Mouse (Mus musculus): ENCODE results near the gene Gabbr2.

Gene Gabbr2

DNA sequence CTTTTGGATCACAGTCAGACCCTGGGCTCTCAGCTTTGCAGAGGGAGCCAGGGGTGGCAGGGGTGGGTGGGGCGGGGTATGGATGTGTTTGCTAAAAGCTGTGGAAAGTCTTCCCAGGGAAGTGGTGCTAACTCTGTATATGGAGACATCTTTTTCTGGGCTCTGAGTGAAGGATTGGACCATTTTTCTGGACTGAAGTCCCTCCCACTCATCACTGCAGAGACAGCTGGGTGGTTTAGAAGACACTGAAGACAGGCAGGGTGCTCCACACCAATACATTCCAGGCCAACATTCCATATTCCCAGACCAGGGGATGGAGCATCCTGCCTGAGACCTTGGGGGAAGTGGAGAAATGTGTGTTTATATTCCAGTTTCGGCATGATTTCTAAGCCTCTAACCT, 125.6 kb downstream of the Gabbr2 start:
- DNase-seq (ENCODE audit: low spot score in 2 of 2) = no peak

DNA sequence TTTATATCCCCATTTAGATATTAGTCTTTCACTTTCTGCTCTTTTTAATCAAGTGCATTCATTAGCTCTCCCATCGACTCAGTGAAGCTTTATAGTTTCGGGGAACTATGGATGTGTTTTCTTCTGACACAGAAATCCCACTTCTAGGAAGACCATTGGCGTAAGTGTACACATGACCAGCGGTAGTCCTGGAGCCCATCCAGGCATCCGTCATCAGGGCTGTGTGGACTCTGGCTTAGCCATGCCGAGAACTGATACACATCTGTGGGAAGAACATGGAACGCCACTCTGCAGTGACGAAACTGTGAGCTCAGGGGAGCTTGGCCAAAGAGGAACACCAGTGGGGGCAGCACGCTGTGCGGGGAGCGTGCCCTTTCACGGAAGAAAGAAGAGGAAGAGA, 128.0 kb downstream of the Gabbr2 start:
- DNase-seq (ENCODE audit: low spot score in 2 of 2) = no peak

DNA sequence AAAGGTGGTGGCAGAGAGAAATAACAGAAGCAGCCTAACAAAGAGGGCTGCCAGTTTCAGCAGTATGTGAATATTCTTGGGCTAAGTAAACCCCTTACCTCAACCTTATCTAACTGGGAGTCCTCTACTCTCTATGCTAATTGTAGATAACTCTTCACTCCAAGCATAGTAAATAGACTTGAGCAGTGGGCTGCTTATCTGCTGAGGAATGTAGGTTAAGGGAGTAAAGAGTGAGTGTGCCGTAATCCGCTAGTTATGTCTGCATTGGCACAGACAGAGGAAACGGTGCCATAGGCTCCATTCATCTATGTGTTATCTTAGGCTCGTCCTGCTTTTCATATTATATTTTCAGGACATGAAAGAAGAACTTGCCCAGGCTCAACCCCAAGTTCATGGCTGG, 129.0 kb downstream of the Gabbr2 start:
- no peak for DNase-seq (ENCODE audit: low spot score in 2 of 2)

DNA sequence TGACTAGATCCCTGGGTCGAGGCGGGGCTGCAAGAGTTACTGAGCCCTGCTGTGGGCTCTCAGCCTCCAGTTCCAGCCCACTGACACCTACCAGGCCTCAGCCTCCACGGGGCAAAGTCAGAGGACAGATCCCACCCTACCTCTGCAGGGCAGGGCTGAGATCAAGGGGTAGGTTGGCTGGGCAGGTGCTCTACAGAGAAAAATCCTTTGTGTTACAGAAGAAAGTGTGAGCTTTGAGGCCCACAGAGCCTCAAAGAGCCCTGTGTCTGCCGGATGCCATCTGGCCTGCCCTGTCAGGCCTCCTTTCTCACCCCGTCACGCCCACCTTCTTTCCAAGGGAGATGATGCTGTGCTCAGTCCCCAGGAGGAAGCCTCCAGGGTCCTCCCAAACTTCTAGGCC, 131.1 kb downstream of the Gabbr2 start:
- no peak for DNase-seq (ENCODE audit: low spot score in 2 of 2)

DNA sequence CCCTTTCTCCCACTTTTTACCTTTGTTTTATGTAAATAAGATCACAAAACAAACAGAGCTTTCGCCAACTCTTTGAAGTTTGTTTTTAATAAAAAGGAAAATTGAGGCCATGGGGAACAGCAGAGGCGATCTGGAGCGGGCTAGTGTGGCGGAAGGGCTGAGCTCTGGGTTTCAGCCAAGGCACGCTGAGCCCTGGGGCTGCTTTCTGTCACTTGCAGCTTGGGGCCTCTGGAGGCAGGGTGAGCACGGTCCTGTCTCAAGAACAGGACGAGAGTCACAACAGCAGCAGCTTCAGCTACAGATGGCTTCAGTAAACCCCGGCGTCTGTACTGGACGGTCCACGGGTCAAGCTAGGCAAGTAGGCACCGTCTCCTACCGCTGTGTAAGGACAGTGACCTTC, 132.8 kb downstream of the Gabbr2 start:
- no peak for DNase-seq (ENCODE audit: low spot score in 2 of 2)

DNA sequence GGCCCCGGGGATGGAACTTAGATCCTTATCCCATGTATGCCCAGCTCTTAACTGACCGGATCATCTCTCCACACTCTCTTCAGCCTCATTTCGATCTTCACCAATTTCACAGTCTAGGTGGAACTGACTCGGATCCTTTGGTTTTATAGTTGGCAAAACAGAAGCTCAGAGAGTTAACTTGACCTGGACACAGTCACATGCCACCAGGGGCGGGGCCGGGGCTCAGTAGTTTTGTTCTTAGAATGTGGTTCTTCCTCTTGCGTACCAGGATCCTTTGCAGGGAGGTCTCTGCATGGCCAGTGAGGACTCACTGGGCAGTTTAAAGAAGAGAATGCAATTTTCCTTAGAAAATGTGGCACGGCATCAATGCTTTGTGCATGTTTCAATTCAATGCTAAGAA, 135.5 kb downstream of the Gabbr2 start:
- no peak for DNase-seq (ENCODE audit: low spot score in 2 of 2)

DNA sequence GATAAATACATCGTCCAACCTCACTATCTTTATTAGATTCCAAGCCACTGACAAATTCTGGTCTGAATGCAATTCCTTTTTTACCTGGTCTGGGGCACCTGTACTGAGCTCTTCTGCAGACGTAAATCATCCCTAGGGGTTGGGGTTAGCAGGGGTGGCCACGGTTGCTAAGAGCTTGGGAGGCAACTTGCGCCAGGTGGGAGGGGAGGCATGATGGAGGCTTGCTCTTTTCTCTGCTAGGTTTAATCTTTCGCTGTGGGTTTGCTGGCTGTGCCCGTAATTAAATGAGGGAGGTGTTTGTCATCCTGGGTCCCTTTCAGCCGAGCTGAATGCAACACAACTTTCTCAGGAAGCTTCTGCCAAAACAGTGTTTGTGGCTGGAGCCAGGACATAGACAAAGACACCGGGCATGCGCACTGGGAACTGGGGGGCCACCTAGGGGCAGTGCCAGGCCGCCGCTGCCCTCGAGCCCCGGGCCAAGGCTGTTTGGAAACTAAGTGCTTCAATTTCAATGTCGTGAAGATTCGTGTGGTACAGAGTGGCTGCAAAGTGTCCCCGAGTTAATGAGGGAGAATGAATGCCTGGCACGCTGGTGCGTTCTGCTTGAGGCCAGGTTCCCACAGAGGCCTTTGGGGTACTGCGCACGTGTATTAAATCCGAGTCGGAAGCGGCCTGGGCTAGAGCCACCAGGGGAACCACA, 136.8 kb downstream of the Gabbr2 start:
- DNase-seq (ENCODE audit: low spot score in 2 of 2) = peak in 1 of 2 experiments; percentile 73

DNA sequence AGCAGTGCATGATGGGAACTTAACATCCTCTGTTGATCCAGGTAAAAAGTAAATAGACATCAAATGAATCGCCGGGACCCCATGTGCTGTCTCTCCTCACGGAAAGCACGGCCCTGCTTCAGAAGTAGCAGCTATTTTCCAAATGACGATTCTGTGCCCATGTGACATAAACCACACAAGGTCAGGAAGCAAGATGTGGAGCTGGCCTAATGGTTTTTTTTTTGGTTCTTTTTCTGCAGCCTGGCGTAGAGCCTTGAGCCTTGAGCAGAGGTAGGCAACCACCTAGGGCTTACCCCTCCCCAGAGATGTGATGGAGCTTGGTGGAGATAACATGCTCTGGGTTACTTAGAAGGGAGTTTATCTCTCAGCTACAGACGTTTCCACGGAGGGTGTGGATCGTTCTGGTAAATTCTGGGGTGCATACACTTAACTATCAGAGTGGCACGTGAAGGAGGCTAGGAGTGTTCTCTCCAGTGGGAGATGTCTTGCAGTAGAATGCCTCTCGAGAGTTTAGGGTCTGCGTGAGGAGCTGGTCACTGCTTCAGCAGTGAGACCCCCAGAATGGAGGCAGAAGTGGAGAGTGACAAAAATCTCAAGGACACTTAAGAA, 137.7 kb downstream of the Gabbr2 start:
- no peak for DNase-seq (ENCODE audit: low spot score in 2 of 2)

DNA sequence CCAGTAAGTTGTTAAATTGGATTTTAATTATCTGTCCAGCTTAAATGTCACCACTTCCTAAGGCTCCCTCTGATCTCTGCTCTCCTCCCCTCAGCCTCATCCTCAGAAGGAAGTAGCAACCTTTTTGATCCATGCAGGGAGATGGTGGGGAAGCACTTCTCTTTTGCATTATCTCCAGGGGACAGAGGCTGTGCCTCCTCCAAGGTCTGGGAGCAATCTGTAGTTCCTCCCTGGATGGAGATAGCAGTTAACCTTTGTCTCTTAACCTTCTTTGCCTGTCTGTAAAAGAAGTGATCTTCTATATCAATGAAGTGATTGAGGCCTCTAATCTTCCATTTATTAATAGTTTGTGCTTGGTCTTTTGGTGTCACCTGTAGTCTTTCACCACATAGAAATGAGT, 143.9 kb downstream of the Gabbr2 start:
- no peak for DNase-seq (ENCODE audit: low spot score in 2 of 2)

DNA sequence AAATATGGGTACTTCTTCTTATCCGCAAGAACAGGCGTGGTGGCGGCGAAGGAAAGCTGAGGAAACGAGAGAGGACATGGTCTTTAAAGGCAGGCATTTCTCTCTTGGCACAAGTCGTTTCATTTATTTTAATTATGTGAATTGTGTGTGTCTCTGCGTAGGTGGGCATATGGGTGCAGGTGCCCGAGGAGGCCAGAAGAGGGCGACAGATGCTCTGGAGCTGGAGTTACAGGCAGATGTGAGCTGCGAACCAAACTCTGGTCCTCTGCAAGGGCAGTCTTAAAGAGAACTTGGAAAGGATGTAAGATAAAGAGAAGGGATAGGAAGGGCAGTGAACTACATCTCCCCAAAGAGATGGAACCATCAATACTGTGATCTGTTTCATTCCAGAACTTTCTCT, 145.3 kb downstream of the Gabbr2 start:
- no peak for DNase-seq (ENCODE audit: low spot score in 2 of 2)

DNA sequence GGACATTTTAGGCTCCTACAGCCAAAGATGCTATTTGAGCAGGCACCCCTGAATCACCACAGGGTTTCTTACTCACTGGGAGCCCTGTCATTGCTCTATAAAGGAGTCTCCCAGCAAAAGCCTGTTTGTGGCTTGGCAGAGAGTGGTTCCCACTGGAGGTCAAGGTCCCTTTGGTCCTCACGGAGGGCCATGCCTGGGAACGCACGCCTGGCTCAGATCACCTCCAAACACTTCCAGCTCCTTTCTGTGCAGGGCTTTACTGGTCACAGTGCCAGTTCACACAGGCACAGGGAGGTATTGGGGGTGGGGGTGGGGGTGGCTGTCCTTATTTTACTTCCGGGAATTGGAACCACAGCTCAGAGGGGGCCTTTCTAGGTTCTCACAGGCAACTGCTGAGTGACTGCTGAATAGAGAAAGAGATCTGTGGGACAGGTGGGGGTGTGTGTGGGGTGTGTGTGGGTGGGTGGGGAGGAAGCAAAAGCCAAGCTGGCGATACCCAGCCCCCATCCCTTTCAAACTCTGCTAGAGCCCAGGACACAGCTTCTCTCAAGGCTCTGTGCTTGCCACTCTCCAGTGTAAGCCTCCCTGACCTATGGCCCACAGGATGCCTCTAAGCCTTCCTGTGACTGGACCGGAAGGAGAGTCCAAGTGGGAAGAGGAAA, 146.6 kb downstream of the Gabbr2 start:
- DNase-seq (ENCODE audit: low spot score in 2 of 2) = no peak

DNA sequence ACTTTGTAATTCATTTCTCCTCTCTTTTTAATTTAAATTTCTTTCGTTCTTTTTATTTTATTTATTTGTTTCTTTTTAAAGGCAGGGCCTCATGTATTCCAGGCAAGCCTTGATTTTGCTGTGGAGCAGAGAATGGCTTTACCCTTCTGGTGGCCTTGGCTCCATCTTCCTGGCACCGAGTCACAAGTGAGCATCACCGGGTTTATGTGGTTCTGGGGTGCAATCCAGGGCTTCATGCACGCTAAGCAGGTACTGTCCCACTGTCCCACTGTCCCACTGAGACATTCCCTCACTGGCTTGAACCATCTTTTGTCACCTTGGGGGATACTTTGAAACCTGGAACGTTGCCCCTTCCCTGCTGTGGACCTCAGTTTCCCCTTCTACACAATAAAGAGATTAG, 147.1 kb downstream of the Gabbr2 start:
- DNase-seq (ENCODE audit: low spot score in 2 of 2) = no peak

DNA sequence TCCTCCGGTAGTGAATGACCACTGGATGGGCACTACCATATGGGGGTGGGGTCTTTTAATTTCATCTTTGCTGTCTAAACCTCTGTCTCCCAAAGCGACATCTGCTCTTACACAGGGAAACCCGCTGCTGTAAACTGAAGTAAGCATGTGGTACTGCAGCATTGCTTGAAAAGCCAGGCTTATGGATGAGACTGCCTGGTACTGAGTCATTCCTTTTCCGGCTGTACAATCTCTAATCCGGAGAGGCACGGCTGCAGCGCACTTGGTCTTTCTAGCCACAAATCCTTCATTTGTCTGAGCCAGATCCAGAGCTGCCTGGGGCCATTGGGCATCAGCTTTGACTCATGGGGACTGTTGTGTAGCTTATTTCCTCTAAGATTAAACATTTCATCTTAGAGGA, 149.1 kb downstream of the Gabbr2 start:
- no peak for DNase-seq (ENCODE audit: low spot score in 2 of 2)

DNA sequence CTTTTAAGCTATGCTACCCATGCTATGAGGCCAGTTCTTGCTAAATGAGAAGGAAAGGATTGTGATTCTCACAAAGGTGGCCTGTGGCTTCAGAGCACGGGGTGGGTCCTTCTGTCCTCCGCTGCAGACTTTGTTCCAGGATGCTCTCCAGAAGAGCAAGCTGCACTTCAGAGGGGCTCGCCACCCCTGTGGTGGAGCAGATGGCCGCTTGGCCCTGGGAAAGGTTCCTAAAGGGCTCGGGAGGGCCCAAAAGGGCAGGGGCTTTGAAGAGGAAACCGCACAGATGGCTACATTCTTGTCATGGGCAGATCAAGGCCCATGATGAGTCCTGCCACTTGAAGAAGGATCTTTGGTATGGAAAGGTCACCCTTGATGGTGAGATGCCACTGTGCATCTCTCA, 151.5 kb downstream of the Gabbr2 start:
- no peak for DNase-seq (ENCODE audit: low spot score in 2 of 2)

DNA sequence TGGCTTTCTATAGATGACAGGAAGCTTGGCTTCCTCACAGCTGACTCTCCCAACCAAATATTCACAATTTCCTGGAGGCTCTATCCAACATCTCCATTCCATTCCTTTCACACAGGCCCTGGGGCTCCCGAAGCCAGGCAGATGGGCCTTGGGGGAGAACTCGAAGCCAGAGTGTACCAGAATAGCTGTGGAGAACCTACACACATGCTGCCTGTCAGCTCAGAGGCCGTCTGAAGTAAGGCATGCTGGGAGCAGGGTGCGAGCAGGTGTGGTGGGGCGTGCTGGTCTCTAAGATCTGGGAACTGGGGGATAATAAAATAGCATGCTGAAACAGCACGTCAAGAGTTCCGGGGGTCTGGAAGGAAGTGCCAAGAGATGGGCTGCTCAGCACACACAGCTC, 154.3 kb downstream of the Gabbr2 start:
- peak in 1 of 2 experiments; percentile 79 for DNase-seq (ENCODE audit: low spot score in 2 of 2)

DNA sequence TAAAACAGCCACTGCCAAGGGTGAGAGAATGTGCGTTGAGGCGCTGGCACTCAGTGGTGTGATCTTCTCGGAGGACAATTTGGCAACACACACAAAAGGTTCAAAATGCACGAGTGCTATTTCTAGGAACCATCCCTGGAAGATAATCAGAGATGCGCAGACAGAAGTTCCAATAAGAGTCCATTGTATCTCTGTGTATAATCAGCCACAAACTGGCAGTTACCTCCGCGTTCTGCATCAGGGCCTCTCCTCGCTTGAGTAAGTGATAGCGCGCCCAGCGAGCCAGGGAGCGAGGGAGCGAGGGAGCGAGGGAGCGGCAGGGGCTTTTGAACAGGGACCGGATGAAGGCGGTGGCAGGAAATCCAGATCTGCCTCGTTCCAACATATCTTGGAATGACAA, 155.6 kb downstream of the Gabbr2 start:
- no peak for DNase-seq (ENCODE audit: low spot score in 2 of 2)

DNA sequence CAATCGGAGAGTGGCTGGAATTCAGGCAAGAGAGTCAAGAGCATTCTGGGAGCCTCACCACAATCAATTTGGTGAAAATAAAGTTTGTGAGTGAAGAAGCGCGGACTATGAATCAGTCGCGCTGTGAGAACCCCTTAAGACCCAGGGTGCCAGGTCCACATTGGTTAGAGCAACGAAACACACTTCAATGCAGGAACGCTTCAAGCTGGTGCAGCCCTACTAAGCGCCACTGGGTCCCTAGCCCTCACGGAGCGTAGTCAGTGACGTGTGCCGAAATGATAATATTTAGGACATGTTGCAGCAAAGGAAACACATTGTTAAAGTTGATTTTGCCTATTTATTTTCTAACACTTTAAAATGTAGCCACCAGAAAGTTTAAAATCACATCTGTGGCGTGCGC, 156.6 kb downstream of the Gabbr2 start:
- no peak for DNase-seq (ENCODE audit: low spot score in 2 of 2)

DNA sequence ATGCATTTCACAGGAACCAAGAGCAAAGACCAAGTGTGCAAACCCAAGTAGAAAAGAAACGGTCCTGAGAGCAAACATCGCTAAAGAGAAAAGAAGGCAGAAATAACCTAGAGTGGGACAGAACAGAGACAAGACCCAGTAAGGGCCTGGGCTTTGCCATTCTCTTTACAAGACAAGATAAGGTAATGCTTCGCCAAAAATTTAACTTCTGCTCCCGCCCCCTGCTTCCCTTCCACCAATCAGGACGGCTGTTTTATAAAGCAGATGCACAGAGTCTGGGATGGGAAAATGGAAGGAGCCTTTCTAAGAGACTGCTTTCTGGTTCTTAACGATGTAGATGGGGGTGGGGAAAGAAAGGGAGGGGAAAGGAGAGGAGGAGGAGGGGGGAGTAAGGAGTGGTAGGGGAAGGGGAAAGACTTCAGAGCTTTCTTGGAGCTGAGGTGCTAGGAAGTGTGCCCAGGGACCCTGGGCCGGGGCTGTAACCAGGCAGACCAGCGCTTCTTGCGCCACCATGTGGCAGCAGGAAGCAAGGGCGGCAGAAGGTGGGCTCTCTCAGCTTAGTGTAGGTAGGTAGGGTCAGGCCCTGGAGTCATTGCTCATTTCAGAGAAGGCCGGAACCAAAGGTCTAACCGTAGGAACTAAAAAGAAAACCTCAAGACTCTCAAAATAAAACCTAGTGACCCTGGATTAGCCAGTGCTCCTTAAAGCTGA, 158.7 kb downstream of the Gabbr2 start:
- DNase-seq (ENCODE audit: low spot score in 2 of 2) = no peak

DNA sequence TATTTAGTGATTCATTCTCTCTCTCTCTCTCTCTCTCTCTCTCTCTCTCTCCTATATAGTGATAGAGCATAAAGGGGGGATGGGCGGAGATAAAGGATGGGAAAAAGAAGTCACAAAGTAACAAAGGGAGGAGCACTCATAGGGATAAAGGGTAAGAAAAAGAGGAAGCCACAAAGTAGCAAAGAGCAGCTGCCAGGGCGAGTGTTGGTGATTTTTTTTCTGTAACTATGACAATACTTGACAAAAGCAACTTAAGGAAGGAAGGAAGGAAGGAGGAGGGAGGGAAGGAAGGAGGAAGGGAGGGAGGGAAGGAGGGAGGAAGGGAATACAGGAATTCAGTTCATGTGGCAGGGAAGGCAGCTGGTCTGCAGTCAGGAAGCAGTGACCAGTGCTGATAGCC, 162.0 kb downstream of the Gabbr2 start:
- no peak for DNase-seq (ENCODE audit: low spot score in 2 of 2)

DNA sequence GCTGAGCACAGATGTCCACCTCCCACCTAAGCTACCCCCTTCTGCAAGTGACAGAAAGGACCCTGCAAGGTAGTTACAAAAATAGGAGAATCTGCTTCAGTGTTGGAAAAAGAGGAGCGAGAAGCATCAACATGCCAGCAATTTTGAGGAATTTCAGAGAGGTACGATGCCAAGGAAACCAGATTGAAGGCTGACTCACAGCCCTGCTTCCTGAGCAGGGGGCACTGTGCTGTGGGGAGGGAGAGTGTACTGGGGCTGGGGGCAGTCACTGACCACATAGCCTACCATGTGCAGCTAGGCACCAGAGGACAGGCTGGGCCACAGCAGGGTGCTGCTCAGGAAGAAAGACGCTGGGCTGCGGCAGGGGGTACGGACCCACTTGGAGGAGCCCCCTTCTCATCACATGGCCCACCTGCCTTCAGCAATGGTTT, 163.5 kb downstream of the Gabbr2 start:
- peak; percentile 59 to 76 for DNase-seq (ENCODE audit: low spot score in 2 of 2)

DNA sequence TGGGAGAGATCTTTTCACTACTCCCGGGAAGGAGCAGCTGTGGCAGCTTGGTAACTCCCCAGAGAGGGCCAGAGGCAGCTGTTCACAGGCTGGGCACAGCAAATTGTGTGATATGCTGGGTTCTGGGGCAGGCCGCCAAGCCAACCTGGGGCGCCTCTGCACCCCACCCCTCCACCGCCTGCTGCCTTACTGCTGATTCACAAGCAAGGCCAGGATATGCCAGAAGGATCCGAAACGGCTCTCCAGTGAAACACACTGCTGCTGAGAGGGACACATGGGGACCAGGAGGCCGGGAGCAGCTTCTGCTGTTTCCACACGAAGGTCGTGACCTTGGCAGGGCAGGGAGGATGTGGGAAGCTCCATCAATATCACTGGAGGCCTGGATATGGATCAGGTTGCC, 164.2 kb downstream of the Gabbr2 start:
- peak; percentile 66 to 84 for DNase-seq (ENCODE audit: low spot score in 2 of 2)

DNA sequence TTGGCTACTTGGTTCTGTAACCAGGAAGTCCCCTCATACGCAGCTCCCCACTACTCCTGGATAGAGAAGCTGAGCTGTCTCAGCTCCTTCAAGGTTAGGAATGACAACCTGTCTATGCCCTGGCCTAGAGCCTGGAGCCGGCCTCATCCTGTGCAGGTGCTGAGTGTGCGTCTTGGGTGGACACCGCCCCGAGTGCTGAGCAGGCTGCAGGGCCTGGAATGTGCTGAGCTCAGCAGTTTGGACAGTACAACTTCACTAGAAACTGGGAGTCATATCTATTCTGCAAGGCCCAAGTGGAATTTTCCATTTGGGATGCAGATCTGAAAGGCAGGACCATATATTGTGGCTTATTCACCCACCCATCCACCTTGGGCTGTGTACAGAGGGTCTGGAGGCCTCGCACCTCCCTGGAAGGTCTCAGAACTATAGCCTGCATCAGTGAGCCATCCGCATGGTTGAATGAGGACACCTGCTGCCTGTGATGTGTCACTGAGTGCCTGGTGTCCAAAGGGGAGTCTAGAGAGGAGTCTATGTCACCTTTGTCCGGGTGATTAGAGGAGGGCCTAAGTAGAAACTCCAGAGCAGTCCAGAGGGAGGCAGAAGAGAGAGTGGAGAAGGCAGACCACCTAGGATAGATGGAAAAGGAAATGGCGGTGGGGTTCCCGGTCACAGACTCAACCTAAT, 165.7 kb downstream of the Gabbr2 start:
- no peak for DNase-seq (ENCODE audit: low spot score in 2 of 2)

All from frontal cortex, postnatal 36 days (tissue).